Mouse (Mus musculus) liver, embryonic 14.5 days (tissue): ENCODE measurements around the gene Poc1a. TPM values are rescaled to one million over a fixed set of nuclear protein-coding genes. Genes with fewer than 3 reads are reported as not detected.

Experiments used
- ATAC-seq: fragments of 200-750 bp; cut with Nextera tagmentation; 2 replicates; pipeline ENCODE4 v1.8.0; 2017; ENCODE audit warnings: moderate number of reproducible peaks, mild to moderate bottlenecking, moderate library complexity; ENCODE audit not compliant: insufficient read depth
- DNase-seq, 3 experiments: peaks; one replicate each; pipeline ENCODE4 v3.0.0-alpha.2; 2012 to 2013; ENCODE audit warnings: low read depth in 3 of 3, low spot score in 3 of 3
- H3K27ac ChIP-seq: fragments of 300-500 bp; sonication (generic); 2 replicates; pipeline ENCODE4 v1.5.1; 2014; ENCODE audit warnings: moderate library complexity, mild to moderate bottlenecking, control low read depth, inconsistent platforms
- H3K27me3 ChIP-seq: fragments of 300-500 bp; sonication (generic); 2 replicates; pipeline ENCODE4 v1.6.1; 2014; ENCODE audit warnings: mild to moderate bottlenecking, low read length, moderate library complexity; ENCODE audit not compliant: control insufficient read depth, insufficient read depth
- H3K36me3 ChIP-seq: fragments of 300-500 bp; sonication (generic); replicated peaks from 2 replicates; pipeline ENCODE4 v1.6.1; 2014; ENCODE audit warnings: low read depth; ENCODE audit not compliant: control insufficient read depth, insufficient read depth
- H3K4me1 ChIP-seq, 2 experiments: fragments of 200-500 bp in 1 of 2; fragments of 300-500 bp in 1 of 2; sonication (generic) in 1 of 2; replicated peaks; 2 replicates each; pipeline ENCODE4 v1.6.1; 2012 to 2014; ENCODE audit warnings: antibody characterized with exemption in 1 of 2, inconsistent platforms in 1 of 2, low read length in 1 of 2; ENCODE audit not compliant: control insufficient read depth in 2 of 2, insufficient read depth in 2 of 2
- H3K4me2 ChIP-seq: fragments of 300-500 bp; sonication (generic); 2 replicates; pipeline ENCODE4 v1.6.1; 2014; ENCODE audit warnings: low read depth, mild to moderate bottlenecking, control low read depth, moderate library complexity
- H3K4me3 ChIP-seq, 2 experiments: fragments of 200-500 bp in 1 of 2; fragments of 300-500 bp in 1 of 2; sonication (generic) in 1 of 2; 2 replicates each; pipeline ENCODE4 v1.5.1; 2012 to 2014; ENCODE audit warnings: low read depth in 2 of 2, low read length in 2 of 2, mild to moderate bottlenecking in 2 of 2, control low read depth in 1 of 2, inconsistent platforms in 1 of 2, moderate library complexity in 1 of 2; ENCODE audit not compliant: insufficient read depth in 1 of 2
- H3K9ac ChIP-seq: fragments of 300-500 bp; sonication (generic); replicated peaks from 2 replicates; pipeline ENCODE4 v1.6.1; 2014; ENCODE audit warnings: mild to moderate bottlenecking, control low read depth, moderate library complexity
- H3K9me3 ChIP-seq: fragments of 300-500 bp; sonication (generic); 2 replicates; pipeline ENCODE4 v1.6.1; 2016; ENCODE audit warnings: low read length, mixed read lengths; ENCODE audit not compliant: control insufficient read depth
- CTCF ChIP-seq: IDR thresholded peaks from 2 replicates; pipeline ENCODE4 v1.5.1; 2016; ENCODE audit warnings: antibody characterized with exemption, low read depth, control low read depth
- EP300 ChIP-seq: IDR thresholded peaks from 2 replicates; pipeline ENCODE4 v1.6.1; 2016; ENCODE audit warnings: antibody characterized with exemption, low read depth
- WGBS: fragments of 180-500 bp; shearing (Covaris S2); extraction: QIAGEN DNeasy Blood & Tissue Kit; methylation state at CpG from one replicate; pipeline ENCODE4 v1.1.7; 2014; ENCODE audit not compliant: insufficient replicate concordance; 5-methylcytosine and 5-hydroxymethylcytosine counted together
- polyA plus RNA-seq, 2 experiments: library from polyadenylated mRNA; depleted of rRNA in 1 of 2; stranded (reverse) in 1 of 2; unstranded in 1 of 2; fragments of >200 nt; fragmentation: Nextera tagmentation in 1 of 2; extraction: Ambion mirVana in 1 of 2; gene quantifications; 2 replicates each; pipeline versions ENCODE4 v1.2.1 to v1.2.3; 2012 to 2014

Gene Poc1a
- polyA plus RNA-seq, 2 experiments: 17.8 to 21.4 TPM

DNA sequence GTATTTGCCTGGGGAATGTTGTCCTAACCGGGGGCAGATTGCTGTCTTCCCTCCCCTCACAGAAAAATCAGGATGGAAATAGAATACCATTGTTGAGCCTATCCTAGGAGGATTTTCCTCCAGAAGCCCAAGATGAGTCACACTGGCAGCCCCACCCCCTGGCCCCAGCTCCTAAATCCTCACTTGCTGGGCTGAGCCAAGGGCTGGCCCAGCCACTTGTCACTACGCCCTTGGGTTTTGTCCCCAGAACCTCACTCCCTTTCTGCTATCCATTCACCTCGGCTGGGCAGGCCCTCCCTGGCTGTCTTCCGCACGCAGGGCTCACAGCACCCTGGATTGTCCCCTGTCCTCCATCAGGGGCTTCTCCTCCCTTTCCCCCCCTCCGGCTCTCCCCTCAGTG lies 64.3 kb downstream of the Poc1a start:
- Histone ChIP-seq H3K9ac (no peak overlapping the region), H3K4me1 (0 out of 4 replicates have a peak, but pooled peaks cover 0 to 2% of the 10 kb centered on the region in 2 experiments), H3K36me3 (no peaks in the 10 kb centered on the region), H3K27me3 (no peaks in the 10 kb centered on the region), H3K4me3 (no peak overlapping the region), H3K9me3 (no peaks in the 10 kb centered on the region), H3K27ac (no peak overlapping the region), H3K4me2 (no peak overlapping the region)
- TF ChIP-seq EP300: no peak
- TF ChIP-seq CTCF: no peak
- no peak for DNase-seq
- 69% methylated on average over 6 of the region's 6 CpGs for WGBS
- no peak for ATAC-seq

DNA sequence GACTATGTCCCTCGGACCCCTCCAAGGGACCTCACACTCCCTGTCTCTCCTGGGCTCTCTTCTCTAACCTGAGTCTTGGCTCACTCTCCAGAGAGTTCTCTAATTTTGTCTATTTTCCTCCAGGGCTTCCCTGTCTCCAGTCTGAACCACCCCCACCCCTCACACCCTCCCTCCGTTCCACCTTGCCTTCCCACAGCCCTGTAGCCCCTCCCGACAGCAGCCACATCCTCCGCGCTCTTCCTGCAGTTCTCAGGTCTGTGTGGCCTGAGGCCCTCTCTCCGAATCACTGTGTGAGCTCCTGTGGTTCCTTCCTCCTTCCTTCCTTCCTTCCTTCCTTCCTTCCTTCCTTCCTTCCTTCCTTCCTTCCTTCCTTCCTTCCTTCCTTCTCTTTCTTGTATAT lies 64.8 kb downstream of the Poc1a start:
- Histone ChIP-seq H3K9me3 (no peaks in the 10 kb centered on the region), H3K4me1 (0 out of 4 replicates have a peak, but pooled peaks cover 0 to 2% of the 10 kb centered on the region in 2 experiments), H3K4me2 (no peak overlapping the region), H3K9ac (no peak overlapping the region), H3K36me3 (no peaks in the 10 kb centered on the region), H3K27ac (no peak overlapping the region), H3K27me3 (no peaks in the 10 kb centered on the region), H3K4me3 (no peak overlapping the region)
- no peak for DNase-seq
- 46% methylated on average over 6 of the region's 6 CpGs for WGBS
- no peak for ATAC-seq
- TF ChIP-seq EP300: no peak
- TF ChIP-seq CTCF: no peak

DNA sequence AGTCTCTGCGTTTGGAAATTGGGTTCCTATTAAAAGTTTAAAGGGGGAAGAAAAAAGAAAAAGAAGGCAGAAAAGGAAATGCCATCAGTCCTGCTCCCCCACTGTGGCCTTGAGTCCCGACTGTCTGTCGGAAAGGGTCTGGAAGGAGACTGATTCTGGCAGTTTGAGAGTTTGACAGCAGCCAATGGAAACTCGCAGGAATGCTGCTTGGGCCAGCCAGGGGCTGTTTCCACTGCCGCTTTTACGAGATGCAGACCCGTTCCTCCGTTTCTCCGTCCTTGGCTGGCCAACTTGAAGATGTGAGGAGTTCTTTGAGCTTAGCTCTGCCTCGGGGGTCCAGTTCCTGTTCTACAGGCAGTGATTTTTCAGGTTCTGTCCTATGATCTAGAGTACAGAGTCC lies 67.4 kb downstream of the Poc1a start:
- Histone ChIP-seq H3K36me3 (no peaks in the 10 kb centered on the region), H3K27me3 (no peaks in the 10 kb centered on the region), H3K9me3 (no peaks in the 10 kb centered on the region), H3K4me2 (no peak overlapping the region), H3K9ac (no peak overlapping the region), H3K27ac (no peak overlapping the region), H3K4me1 (0 out of 4 replicates have a peak, but pooled peaks cover 0 to 2% of the 10 kb centered on the region in 2 experiments), H3K4me3 (no peak overlapping the region)
- 77% methylated on average over 10 of the region's 10 CpGs for WGBS
- DNase-seq (no peak), ATAC-seq (no peak)
- TF ChIP-seq CTCF (no peak), EP300 (no peak)

DNA sequence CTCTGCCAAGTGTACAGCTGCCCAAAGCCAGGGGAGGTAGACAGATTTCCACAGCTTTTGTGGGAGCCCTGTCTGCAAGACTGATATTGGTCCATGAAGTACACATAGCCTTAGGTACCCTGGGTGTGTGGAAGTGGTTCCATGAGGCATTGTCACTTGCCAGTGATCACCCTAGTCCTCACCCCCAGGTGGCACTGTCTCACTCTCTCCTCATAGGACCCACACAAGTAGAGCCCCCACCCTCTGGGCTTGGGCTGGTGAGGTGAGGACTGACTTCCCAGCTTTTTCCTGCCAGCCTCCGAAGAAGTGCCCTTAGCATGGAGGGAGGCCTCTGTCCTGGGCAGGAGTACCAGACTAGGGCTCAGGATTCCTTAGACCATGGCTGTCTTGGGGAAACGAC lies 68.2 kb downstream of the Poc1a start:
- Histone ChIP-seq H3K27me3 (no peaks in the 10 kb centered on the region), H3K4me3 (no peak overlapping the region), H3K4me1 (0 out of 4 replicates have a peak, but pooled peaks cover 0 to 6% of the 10 kb centered on the region in 2 experiments), H3K9me3 (no peaks in the 10 kb centered on the region), H3K9ac (no peak overlapping the region), H3K36me3 (no peaks in the 10 kb centered on the region), H3K4me2 (no peak overlapping the region), H3K27ac (no peak overlapping the region)
- ATAC-seq (no peak), DNase-seq (no peak)
- TF ChIP-seq EP300 (no peak), CTCF (peak; percentile 64)
- WGBS: 59% methylated on average over 2 of the region's 2 CpGs

DNA sequence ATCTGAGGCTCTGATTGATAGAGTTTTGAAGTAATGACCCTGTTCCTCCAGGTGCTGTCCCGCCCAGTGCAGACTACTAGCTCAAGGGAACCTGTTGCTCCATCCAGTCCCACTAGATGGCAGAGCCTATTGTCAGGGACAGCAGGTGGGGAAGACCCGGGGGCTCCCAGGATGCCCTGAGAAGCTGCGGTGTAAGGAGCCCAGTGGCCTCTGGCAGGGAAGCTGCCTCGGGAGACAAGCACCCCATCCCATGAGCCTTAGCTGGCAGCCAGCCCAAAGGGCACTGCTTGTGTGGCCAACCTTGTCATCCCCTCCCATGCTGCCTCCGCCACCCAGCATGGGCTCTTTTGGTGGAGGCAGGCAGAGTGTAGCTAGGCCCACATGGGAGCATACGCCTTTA lies 70.3 kb downstream of the Poc1a start:
- Histone ChIP-seq H3K4me2 (no peak overlapping the region), H3K9ac (no peak overlapping the region), H3K27me3 (no peaks in the 10 kb centered on the region), H3K27ac (no peak overlapping the region), H3K4me1 (peaks cover 0 to 10% of the 10 kb centered on the region in 2 experiments; a peak in 1 of 4 replicates), H3K36me3 (no peaks in the 10 kb centered on the region), H3K9me3 (no peaks in the 10 kb centered on the region), H3K4me3 (no peak overlapping the region)
- no peak for ATAC-seq
- TF ChIP-seq EP300: no peak
- TF ChIP-seq CTCF: peak; percentile 44; the same call in 1 of the 2 replicates
- DNase-seq: no peak
- 62% methylated on average over 6 of the region's 6 CpGs for WGBS
